Mouse (Mus musculus) ES-Bruce4 (cell line): ENCODE results near the gene Rere. TPM values are rescaled to one million over a fixed set of nuclear protein-coding genes. Genes with fewer than 3 reads are reported as not detected.

Experiments
- H3K27ac ChIP-seq: 2 replicates; pipeline ENCODE4 v1.5.1; 2012; ENCODE audit warnings: low read length, inconsistent platforms; ENCODE audit not compliant: insufficient read depth
- H3K27me3 ChIP-seq: 2 replicates; pipeline ENCODE4 v1.6.1; 2012; ENCODE audit warnings: mild to moderate bottlenecking, low read length, inconsistent platforms; ENCODE audit not compliant: control insufficient read depth, poor library complexity, insufficient read depth, severe bottlenecking
- H3K36me3 ChIP-seq: 2 replicates; pipeline ENCODE4 v1.6.1; 2012; ENCODE audit warnings: inconsistent platforms, mild to moderate bottlenecking, low read length, moderate library complexity; ENCODE audit not compliant: control insufficient read depth, poor library complexity, insufficient read depth, severe bottlenecking
- H3K4me1 ChIP-seq: one replicate; pipeline ENCODE4 v1.8.1; 2011; ENCODE audit warnings: low read length; ENCODE audit not compliant: control insufficient read depth, insufficient read depth
- H3K4me3 ChIP-seq: 2 replicates; pipeline ENCODE4 v1.5.1; 2011; ENCODE audit warnings: low read depth, mild to moderate bottlenecking, low read length
- H3K9ac ChIP-seq: 2 replicates; pipeline ENCODE4 v1.6.1; 2012; ENCODE audit warnings: low read depth, mild to moderate bottlenecking, inconsistent platforms; ENCODE audit not compliant: poor library complexity, severe bottlenecking
- H3K9me3 ChIP-seq: replicated peaks from 2 replicates; pipeline ENCODE4 v1.6.1; 2012; ENCODE audit warnings: mild to moderate bottlenecking, low read length, inconsistent platforms; ENCODE audit not compliant: control insufficient read depth, poor library complexity, insufficient read depth, severe bottlenecking
- CTCF ChIP-seq: IDR thresholded peaks from one replicate; pipeline ENCODE4 v1.8.1; 2011; ENCODE audit warnings: low read depth, low read length
- EP300 ChIP-seq: IDR thresholded peaks from 2 replicates; pipeline ENCODE4 v1.6.1; 2011; ENCODE audit warnings: low read depth, low read length; ENCODE audit not compliant: insufficient read depth
- POLR2A ChIP-seq: IDR thresholded peaks from one replicate; pipeline ENCODE4 v1.8.1; 2011; ENCODE audit warnings: low read length; ENCODE audit not compliant: insufficient read depth
- polyA plus RNA-seq: library from polyadenylated mRNA; stranded (reverse); fragments of >200 nt; gene quantifications from 2 replicates; pipeline ENCODE4 v1.2.4, GENCODE M21; 2011; ENCODE audit warnings: low read depth; ENCODE audit not compliant: missing spikeins, insufficient read depth, insufficient read length

The Rere gene
- polyA plus RNA-seq, 1 experiment: 77.3 TPM

GRCm38 (mm10) chr4:150461011-150461410 lies 179.6 kb downstream of the Rere start:
- H3K27ac ChIP-seq: no peak overlapping the region

GRCm38 (mm10) chr4:150461427-150462189 lies 180.2 kb downstream of the Rere start:
- H3K4me1 ChIP-seq: peaks cover 7% of the 10 kb centered on the region
- no peak overlapping the region for H3K27ac ChIP-seq

More at GRCm38 (mm10) chr4:150461011-150461410, 179.6 kb downstream of the Rere start:
- Histone ChIP-seq H3K27me3 (no peaks in the 10 kb centered on the region), H3K4me3 (no peak overlapping the region), H3K36me3 (no peaks in the 10 kb centered on the region), H3K9ac (no peak overlapping the region), H3K4me1 (peaks cover 7% of the 10 kb centered on the region), H3K9me3 (no peaks in the 10 kb centered on the region)
- TF ChIP-seq EP300 (no peak), POLR2A (no peak), CTCF (no peak)

GRCm38 (mm10) chr4:150462367-150462766 lies 180.9 kb downstream of the Rere start:
- TF ChIP-seq EP300 (no peak), CTCF (no peak), POLR2A (no peak)
- no peaks in the 10 kb centered on the region for H3K9me3 ChIP-seq
- H3K4me1 ChIP-seq: peaks cover 7% of the 10 kb centered on the region
- no peak overlapping the region for H3K4me3 ChIP-seq
- H3K27ac ChIP-seq: no peak overlapping the region
- no peaks in the 10 kb centered on the region for H3K36me3 ChIP-seq
- no peaks in the 10 kb centered on the region for H3K27me3 ChIP-seq
- no peak overlapping the region for H3K9ac ChIP-seq

More at GRCm38 (mm10) chr4:150461427-150462189, 180.2 kb downstream of the Rere start:
- H3K36me3 ChIP-seq: no peaks in the 10 kb centered on the region
- H3K9me3 ChIP-seq: no peaks in the 10 kb centered on the region
- no peak for TF ChIP-seq CTCF
- TF ChIP-seq EP300: no peak
- TF ChIP-seq POLR2A: no peak
- H3K9ac ChIP-seq: no peak overlapping the region
- no peak overlapping the region for H3K4me3 ChIP-seq
- no peaks in the 10 kb centered on the region for H3K27me3 ChIP-seq

GRCm38 (mm10) chr4:150465759-150466158 lies 184.3 kb downstream of the Rere start:
- Histone ChIP-seq H3K9me3 (no peaks in the 10 kb centered on the region), H3K9ac (no peak overlapping the region), H3K27me3 (no peaks in the 10 kb centered on the region), H3K36me3 (peaks cover 7% of the 10 kb centered on the region), H3K4me3 (no peak overlapping the region), H3K27ac (no peak overlapping the region), H3K4me1 (peaks cover 5% of the 10 kb centered on the region)
- TF ChIP-seq POLR2A (no peak), CTCF (no peak), EP300 (no peak)

- Histone ChIP-seq H3K27me3 (no peaks in the 10 kb centered on the region), H3K9ac (no peak overlapping the region), H3K4me1 (peaks cover 2% of the 10 kb centered on the region), H3K27ac (no peak overlapping the region), H3K36me3 (peaks cover 7% of the 10 kb centered on the region), H3K9me3 (no peaks in the 10 kb centered on the region), H3K4me3 (no peak overlapping the region)
- TF ChIP-seq POLR2A (no peak), EP300 (no peak), CTCF (no peak)
Measured at GRCm38 (mm10) chr4:150469274-150469673, 187.8 kb downstream of the Rere start.

GRCm38 (mm10) chr4:150470674-150471328 lies 189.4 kb downstream of the Rere start:
- Histone ChIP-seq H3K27me3 (no peaks in the 10 kb centered on the region), H3K4me3 (no peak overlapping the region), H3K9ac (no peak overlapping the region), H3K27ac (no peak overlapping the region), H3K4me1 (no peaks in the 10 kb centered on the region), H3K36me3 (peaks cover 7% of the 10 kb centered on the region), H3K9me3 (no peaks in the 10 kb centered on the region)
- TF ChIP-seq EP300: no peak
